Mouse (Mus musculus) thymus, adult 2 months (tissue): ENCODE results near the gene Med23.

Source experiments
- CTCF ChIP-seq: fragments of 200-500 bp; IDR thresholded peaks from 2 replicates; pipeline ENCODE4 v1.5.1; 2012; ENCODE audit warnings: mild to moderate bottlenecking, control low read depth, low read length, moderate library complexity, borderline replicate concordance; ENCODE audit not compliant: control insufficient read depth, poor library complexity, insufficient read depth; ENCODE audit errors: extremely low read depth
- POLR2A ChIP-seq: fragments of 200-500 bp; IDR thresholded peaks from 2 replicates; pipeline ENCODE4 v1.6.1; 2012; ENCODE audit warnings: mild to moderate bottlenecking, low read length, control low read depth, moderate library complexity; ENCODE audit not compliant: control insufficient read depth, poor library complexity, insufficient read depth; ENCODE audit errors: extremely low read depth

- TF ChIP-seq CTCF (no peak), POLR2A (no peak)
Measured at GRCm38 (mm10) chr10:24840795-24841194, 29.0 kb upstream of the Med23 start.
